7 mouse cellular contexts compared by ENCODE assay signal in the genomic region with DNA sequence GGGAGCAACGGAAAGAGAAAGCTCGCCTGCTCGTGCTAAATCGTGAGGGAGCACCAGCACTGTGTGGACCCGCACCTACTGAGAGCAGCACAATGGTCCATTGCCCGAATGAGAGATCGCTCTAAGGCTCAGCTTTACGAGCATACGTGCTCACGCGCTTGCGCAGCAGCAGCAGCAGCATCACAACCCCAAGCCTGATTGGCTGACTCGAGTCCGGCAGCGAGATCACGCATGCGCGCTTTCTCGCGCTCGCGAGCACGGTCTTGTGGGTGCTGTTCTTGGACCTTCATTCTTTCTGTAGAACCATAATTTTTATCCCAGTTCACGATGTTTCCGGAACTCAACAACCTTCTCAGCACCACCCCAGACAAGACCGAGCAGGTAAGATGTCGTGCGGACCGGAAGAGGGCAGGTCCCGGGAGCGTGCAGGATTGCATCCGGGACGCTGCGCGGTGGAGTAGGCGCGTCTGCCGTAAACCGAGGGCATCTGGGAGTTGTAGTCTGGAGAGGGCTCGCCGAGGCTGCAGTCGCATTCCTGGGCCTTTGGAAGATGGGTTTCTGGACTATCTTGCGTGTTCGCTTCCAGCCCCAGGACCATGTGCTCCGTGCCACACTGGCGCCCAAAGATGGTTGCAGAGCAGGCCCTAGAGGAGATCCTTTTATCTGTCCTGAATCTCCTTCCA. TPM values are rescaled to one million over a fixed set of nuclear protein-coding genes. Genes with fewer than 3 reads are reported as not detected.
DNase-seq lines count a peak whose midpoint lies in the region; ATAC-seq and TF ChIP-seq lines count a peak whose summit lies in the region.

A gene (plus strand): TSS at position 205 of the 683 bp plus-strand sequence.

- WGBS in intestine, postnatal 0 days = under 1% methylated on average over 46 of the region's 46 CpGs
- WGBS in midbrain, embryonic 12.5 days = under 1% methylated on average over 46 of the region's 46 CpGs
- WGBS in small intestine, adult 2 months = under 1% methylated on average over 46 of the region's 46 CpGs

- peak within 1 kb of the TSS; percentile 87 for H3K27ac ChIP-seq in intestine, postnatal 0 days (ENCODE audit: low read depth, low read length)
- H3K27ac ChIP-seq in midbrain, embryonic 12.5 days (replicated peaks) = peak within 1 kb of the TSS; percentile 94
- H3K27ac ChIP-seq in small intestine, adult 2 months (ENCODE audit: insufficient read depth, low read depth, low read length) = peak within 1 kb of the TSS; percentile 73

- H3K4me3 ChIP-seq in intestine, postnatal 0 days (ENCODE audit: low read depth, low read length) = peak within 1 kb of the TSS; percentile 63
- peak within 1 kb of the TSS; percentile 49 for H3K4me3 ChIP-seq in midbrain, embryonic 12.5 days
- H3K4me3 ChIP-seq in small intestine, adult 2 months (ENCODE audit: low read depth, low read length) = peak within 1 kb of the TSS; percentile 69

- H3K9ac ChIP-seq in intestine, postnatal 0 days (ENCODE audit: low read depth, low read length) = peak within 1 kb of the TSS; percentile 59
- peak within 1 kb of the TSS; percentile 63 for H3K9ac ChIP-seq in midbrain, embryonic 12.5 days (replicated peaks)

- TF ChIP-seq POLR2A in small intestine, adult 2 months (IDR thresholded peaks at IDR 0.05; ENCODE audit: low read depth, low read length) = peak; percentile 70

- intact Hi-C loops in left cerebral cortex, postnatal 4 days (cut with DNase I) = no loop called here

- peak within 1 kb of the TSS; percentile 87 for H3K4me2 ChIP-seq in intestine, postnatal 0 days (replicated peaks; ENCODE audit: low read depth)
- peak within 1 kb of the TSS; percentile 68 for H3K4me2 ChIP-seq in midbrain, embryonic 12.5 days (replicated peaks)

- ATAC-seq in intestine, postnatal 0 days = peak; percentile 97
- ATAC-seq in midbrain, embryonic 12.5 days (ENCODE audit: low FRiP score, low read depth) = peak; percentile 98

- H3K36me3 ChIP-seq in intestine, postnatal 0 days (ENCODE audit: control insufficient read depth, insufficient read depth) = no peaks in the 10 kb centered on the region
- H3K36me3 ChIP-seq in midbrain, embryonic 12.5 days = peaks cover 4% of the 10 kb centered on the region
- peaks cover 2% of the 10 kb centered on the region; the same call in 1 of the 2 replicates for H3K36me3 ChIP-seq in small intestine, adult 2 months (ENCODE audit: control insufficient read depth, insufficient read depth, low read length)

- H3K4me1 ChIP-seq in intestine, postnatal 0 days (replicated peaks; ENCODE audit: control insufficient read depth, insufficient read depth, low read length) = no peaks in the 10 kb centered on the region
- peaks cover 8% of the 10 kb centered on the region for H3K4me1 ChIP-seq in midbrain, embryonic 12.5 days
- H3K4me1 ChIP-seq in small intestine, adult 2 months (ENCODE audit: control insufficient read depth, insufficient read depth, insufficient read length, low read length) = peaks cover 5% of the 10 kb centered on the region; the same call in 1 of the 2 replicates

- DNase-seq in adrenal gland, adult 8-10 months = peak; percentile 89
- DNase-seq in embryo, embryonic 9.5 days (ENCODE audit: extremely low spot score) = peak; percentile 94
- DNase-seq in gonadal fat pad, adult 2 months (ENCODE audit: low read depth) = no peak
- DNase-seq in left cerebral cortex, postnatal 4 days = peak; percentile 90

- no peaks in the 10 kb centered on the region for H3K9me3 ChIP-seq in intestine, postnatal 0 days (ENCODE audit: control insufficient read depth)
- no peaks in the 10 kb centered on the region for H3K9me3 ChIP-seq in midbrain, embryonic 12.5 days

- no peaks in the 10 kb centered on the region for H3K27me3 ChIP-seq in intestine, postnatal 0 days (replicated peaks; ENCODE audit: control insufficient read depth, insufficient read depth, low read length)
- no peaks in the 10 kb centered on the region for H3K27me3 ChIP-seq in midbrain, embryonic 12.5 days
- no peaks in the 10 kb centered on the region for H3K27me3 ChIP-seq in small intestine, adult 2 months (ENCODE audit: control insufficient read depth, insufficient read depth, low read length)

- no peak for TF ChIP-seq CTCF in intestine, postnatal 0 days (IDR thresholded peaks at IDR 0.05; ENCODE audit: low read depth)
- TF ChIP-seq CTCF in small intestine, adult 2 months (IDR thresholded peaks at IDR 0.05; ENCODE audit: extremely low read depth, insufficient read length, insufficient replicate concordance, low read depth, low read length) = no peak

RNA-seq across cellular contexts. Expression of the gene that starts here (rescaled TPM):
- total RNA-seq in adrenal gland, adult 8-10 months (2022) = 10 to 100 TPM; 10.5 to 14.6 (median 12.2) TPM
- polyA plus RNA-seq in gonadal fat pad, adult 2 months (2012; rRNA removed) = 11.9 and 14.3 TPM in 2 replicates
- 6.3 and 7.5 TPM in 2 replicates for polyA plus RNA-seq in intestine, postnatal 0 days (2015; fragmentation: Nextera tagmentation; extraction: Ambion mirVana)
- total RNA-seq in left cerebral cortex, postnatal 4 days (2021) = 10 to 100 TPM; 12.5 to 19.3 TPM
- 34.8 and 38.7 TPM in 2 replicates for polyA plus RNA-seq in midbrain, embryonic 12.5 days (2016; fragmentation: Nextera tagmentation; extraction: Ambion mirVana)
- polyA plus RNA-seq in small intestine, adult 2 months (2012; rRNA removed) = 3.7 and 5.7 TPM in 2 replicates
